Mouse (Mus musculus) C2C12 (cell line): Measurements from ENCODE around the gene Adamtsl5.

Experiments used
- CTCF ChIP-seq: IDR thresholded peaks from one replicate; pipeline ENCODE4 v1.5.1; 2011; ENCODE audit not compliant: control insufficient read depth, insufficient read depth, insufficient read length
- MAX ChIP-seq: IDR thresholded peaks from one replicate; pipeline ENCODE4 v1.6.1; 2011; ENCODE audit warnings: mild to moderate bottlenecking, control low read depth

GRCm38 (mm10) chr10:80351896-80352295 lies 3.7 kb upstream of the Adamtsl5 start:
- TF ChIP-seq CTCF (no peak), MAX (no peak)
